Mouse (Mus musculus) brain, embryonic 14.5 days (tissue): Measurements from ENCODE around the gene Calhm3.

Experiments used
- CTCF ChIP-seq: fragments of 200-500 bp; IDR thresholded peaks from 2 replicates; pipeline ENCODE4 v1.5.1; 2012; ENCODE audit warnings: inconsistent platforms, mild to moderate bottlenecking, moderate library complexity, borderline replicate concordance; ENCODE audit not compliant: insufficient read depth, insufficient read length; ENCODE audit errors: extremely low read depth
- POLR2A ChIP-seq: fragments of 200-500 bp; IDR thresholded peaks from 2 replicates; pipeline ENCODE4 v1.6.1; 2012; ENCODE audit warnings: mild to moderate bottlenecking, inconsistent platforms, borderline replicate concordance; ENCODE audit not compliant: poor library complexity, insufficient read depth, insufficient read length, severe bottlenecking; ENCODE audit errors: extremely low read depth

GRCm38 (mm10) chr19:47104641-47105271 is 52.8 kb downstream of the Calhm3 start:
- TF ChIP-seq CTCF = no peak
- no peak for TF ChIP-seq POLR2A
